Mouse (Mus musculus): ENCODE measurements around the gene Ptpra. TPM values are rescaled to one million over a fixed set of nuclear protein-coding genes. Genes with fewer than 3 reads are reported as not detected.

Gene Ptpra
- polyA plus RNA-seq (2014; fragmentation: Illumina TruSeq; extraction: RNeasy Lipid Tissue Mini Kit (QIAGEN cat#74804); ENCODE audit: low replicate concordance) = 52.3 TPM

GRCm38 (mm10) chr2:130449794-130450433 lies at the start of gene Ptpra:
Gene Ptpra, plus strand, starts transcription at chr2:130450278.

GRCm38 (mm10) chr2:130404939-130405338 lies 45.1 kb upstream of the Ptpra start, which contains the start of the genes Gm28372 and 1700020A23Rik:
Gene Gm28372, plus strand, starts transcription at chr2:130405239.
Gene 1700020A23Rik, plus strand, starts transcription at chr2:130405259.

DNA sequence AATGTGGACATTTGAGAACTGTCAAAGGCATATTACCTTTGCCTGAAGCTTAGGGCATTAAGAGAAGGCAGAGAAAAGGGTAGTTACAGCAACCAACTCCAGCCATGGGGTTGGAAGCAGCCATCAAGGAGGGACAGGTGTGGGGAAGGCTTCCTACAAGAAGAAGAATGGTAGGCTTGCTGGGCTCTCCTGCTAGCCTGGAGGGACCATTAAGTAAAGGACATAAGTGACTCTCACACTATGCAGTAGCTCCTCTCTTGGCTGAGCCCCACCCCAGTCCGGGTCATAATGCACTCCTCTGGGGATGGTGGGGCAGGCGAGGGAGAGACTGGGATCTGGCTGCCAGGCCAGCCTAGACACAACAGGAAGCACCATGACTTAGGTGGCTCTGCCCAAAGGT lies 43.9 kb upstream of the Ptpra start, which contains the start of gene Tmem239:
Tmem239 (plus strand) TSS at position 301 of the 400 bp plus-strand sequence.

GRCm38 (mm10) chr2:130424126-130424853 lies 25.8 kb upstream of the Ptpra start, which contains the start of the genes Vps16 and Pced1a:
Gene Vps16, plus strand, starts transcription at chr2:130424339.
Gene Pced1a, minus strand, starts transcription at chr2:130424701.

GRCm38 (mm10) chr2:130563212-130564055 lies 113.4 kb downstream of the Ptpra start, which contains the start of gene Mrps26:
Gene Mrps26, plus strand, starts transcription at chr2:130563742.

DNA sequence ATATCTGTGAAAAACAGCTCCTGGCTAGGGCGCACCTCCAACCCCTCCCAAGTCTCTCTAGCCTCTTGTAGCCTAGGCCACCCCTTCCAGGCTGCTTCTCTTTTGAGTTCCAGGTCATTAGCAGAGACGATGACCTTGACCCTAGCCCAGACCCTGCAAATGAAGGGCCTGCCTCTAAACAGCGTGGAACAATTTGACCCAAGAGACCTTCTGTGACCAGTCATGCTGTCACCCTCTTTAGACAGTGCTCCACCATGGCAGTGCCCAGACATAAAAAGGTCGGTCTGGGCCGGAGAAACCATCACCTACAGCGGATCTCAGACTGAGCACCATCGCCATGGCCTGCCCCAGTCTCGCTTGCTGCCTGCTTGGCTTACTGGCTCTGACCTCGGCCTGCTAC lies 125.8 kb downstream of the Ptpra start, which contains the start of gene Oxt:
Oxt (plus strand) TSS at position 301 of the 400 bp plus-strand sequence.

GRCm38 (mm10) chr2:130582552-130582951 lies 132.5 kb downstream of the Ptpra start, which contains the start of gene Avp:
Gene Avp, minus strand, starts transcription at chr2:130582554.

Other genes starting within 250 kb of the Ptpra start
- gene Nop56, start 175.8 kb upstream of the Ptpra start, polyA plus RNA-seq (2014; fragmentation: Illumina TruSeq; extraction: RNeasy Lipid Tissue Mini Kit (QIAGEN cat#74804); ENCODE audit: low replicate concordance) = 62.0 TPM
- gene Idh3b, start 165.7 kb upstream of the Ptpra start, polyA plus RNA-seq (2014; fragmentation: Illumina TruSeq; extraction: RNeasy Lipid Tissue Mini Kit (QIAGEN cat#74804); ENCODE audit: low replicate concordance) = 97.2 TPM
- gene Ebf4, start 155.1 kb upstream of the Ptpra start, polyA plus RNA-seq (2014; fragmentation: Illumina TruSeq; extraction: RNeasy Lipid Tissue Mini Kit (QIAGEN cat#74804); ENCODE audit: low replicate concordance) = not detected
- not detected for gene Cpxm1, start 52.7 kb upstream of the Ptpra start, polyA plus RNA-seq (2014; fragmentation: Illumina TruSeq; extraction: RNeasy Lipid Tissue Mini Kit (QIAGEN cat#74804); ENCODE audit: low replicate concordance)
- not detected for gene Gm28372, start 45.0 kb upstream of the Ptpra start, polyA plus RNA-seq (2014; fragmentation: Illumina TruSeq; extraction: RNeasy Lipid Tissue Mini Kit (QIAGEN cat#74804); ENCODE audit: low replicate concordance)
- not detected for gene 1700020A23Rik, start 45.0 kb upstream of the Ptpra start, polyA plus RNA-seq (2014; fragmentation: Illumina TruSeq; extraction: RNeasy Lipid Tissue Mini Kit (QIAGEN cat#74804); ENCODE audit: low replicate concordance)
- not detected for gene Tmem239, start 43.8 kb upstream of the Ptpra start, polyA plus RNA-seq (2014; fragmentation: Illumina TruSeq; extraction: RNeasy Lipid Tissue Mini Kit (QIAGEN cat#74804); ENCODE audit: low replicate concordance)
- 16.3 TPM for gene Vps16, start 25.9 kb upstream of the Ptpra start, polyA plus RNA-seq (2014; fragmentation: Illumina TruSeq; extraction: RNeasy Lipid Tissue Mini Kit (QIAGEN cat#74804); ENCODE audit: low replicate concordance)
- 3.5 TPM for gene Pced1a, start 25.6 kb upstream of the Ptpra start, polyA plus RNA-seq (2014; fragmentation: Illumina TruSeq; extraction: RNeasy Lipid Tissue Mini Kit (QIAGEN cat#74804); ENCODE audit: low replicate concordance)
- 0.59 TPM for gene Mrps26, start 113.5 kb downstream of the Ptpra start, polyA plus RNA-seq (2014; fragmentation: Illumina TruSeq; extraction: RNeasy Lipid Tissue Mini Kit (QIAGEN cat#74804); ENCODE audit: low replicate concordance)
- gene Oxt, start 125.9 kb downstream of the Ptpra start, polyA plus RNA-seq (2014; fragmentation: Illumina TruSeq; extraction: RNeasy Lipid Tissue Mini Kit (QIAGEN cat#74804); ENCODE audit: low replicate concordance) = not detected
- not detected for gene Avp, start 132.3 kb downstream of the Ptpra start, polyA plus RNA-seq (2014; fragmentation: Illumina TruSeq; extraction: RNeasy Lipid Tissue Mini Kit (QIAGEN cat#74804); ENCODE audit: low replicate concordance)
- gene Fastkd5, start 179.7 kb downstream of the Ptpra start, polyA plus RNA-seq (2014; fragmentation: Illumina TruSeq; extraction: RNeasy Lipid Tissue Mini Kit (QIAGEN cat#74804); ENCODE audit: low replicate concordance) = 22.9 TPM
- gene Ubox5, start 179.8 kb downstream of the Ptpra start, polyA plus RNA-seq (2014; fragmentation: Illumina TruSeq; extraction: RNeasy Lipid Tissue Mini Kit (QIAGEN cat#74804); ENCODE audit: low replicate concordance) = 3.2 TPM
- gene Lzts3, start 192.5 kb downstream of the Ptpra start, polyA plus RNA-seq (2014; fragmentation: Illumina TruSeq; extraction: RNeasy Lipid Tissue Mini Kit (QIAGEN cat#74804); ENCODE audit: low replicate concordance) = 5.8 TPM
- gene Ddrgk1, start 214.4 kb downstream of the Ptpra start, polyA plus RNA-seq (2014; fragmentation: Illumina TruSeq; extraction: RNeasy Lipid Tissue Mini Kit (QIAGEN cat#74804); ENCODE audit: low replicate concordance) = 3.7 TPM
- 28.7 TPM for gene Itpa, start 217.3 kb downstream of the Ptpra start, polyA plus RNA-seq (2014; fragmentation: Illumina TruSeq; extraction: RNeasy Lipid Tissue Mini Kit (QIAGEN cat#74804); ENCODE audit: low replicate concordance)
- gene Slc4a11, start 247.2 kb downstream of the Ptpra start, polyA plus RNA-seq (2014; fragmentation: Illumina TruSeq; extraction: RNeasy Lipid Tissue Mini Kit (QIAGEN cat#74804); ENCODE audit: low replicate concordance) = 0.15 TPM

Data from small intestine, adult 10 weeks (tissue).